Mouse (Mus musculus) frontal cortex, postnatal 10 days (tissue): ENCODE results near the gene Bcdin3d.

Experiments used
- DNase-seq, 2 experiments: peaks; one replicate each; pipeline ENCODE4 v3.0.0; 2022; ENCODE audit warnings: low spot score in 2 of 2, mixed read lengths in 1 of 2

Bcdin3d gene

DNA sequence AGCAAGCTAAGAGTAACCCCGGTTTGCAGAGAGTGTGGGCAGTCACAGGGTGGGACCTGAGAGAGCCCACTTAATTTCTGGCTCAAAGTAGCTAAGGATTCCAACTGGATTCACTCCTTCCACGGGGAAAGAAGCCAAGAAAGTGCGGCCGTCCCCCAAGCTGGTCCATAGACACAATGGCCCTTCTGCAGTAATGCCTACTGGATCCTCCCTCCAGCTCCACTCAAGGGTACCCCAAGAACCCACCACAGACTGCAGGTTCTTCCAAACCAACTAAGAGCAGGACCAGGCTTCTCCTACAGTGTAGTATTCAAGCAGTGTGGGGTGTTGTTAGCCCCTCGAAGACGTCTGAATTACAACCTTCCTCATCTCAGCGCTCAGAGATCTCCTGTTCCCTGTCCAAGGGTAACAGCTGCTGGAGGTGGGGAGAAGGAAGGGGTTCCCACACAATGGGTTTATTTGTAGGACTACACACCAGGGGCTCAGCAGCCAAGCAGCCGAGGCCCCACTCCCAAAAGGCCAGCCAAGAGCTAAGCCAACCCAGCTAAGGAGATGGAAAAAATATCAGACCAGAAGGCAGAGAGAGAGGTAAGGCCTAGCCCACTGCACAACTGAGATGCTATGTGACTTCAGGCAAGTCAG is 33.6 kb downstream of the Bcdin3d start:
- DNase-seq: no peak

DNA sequence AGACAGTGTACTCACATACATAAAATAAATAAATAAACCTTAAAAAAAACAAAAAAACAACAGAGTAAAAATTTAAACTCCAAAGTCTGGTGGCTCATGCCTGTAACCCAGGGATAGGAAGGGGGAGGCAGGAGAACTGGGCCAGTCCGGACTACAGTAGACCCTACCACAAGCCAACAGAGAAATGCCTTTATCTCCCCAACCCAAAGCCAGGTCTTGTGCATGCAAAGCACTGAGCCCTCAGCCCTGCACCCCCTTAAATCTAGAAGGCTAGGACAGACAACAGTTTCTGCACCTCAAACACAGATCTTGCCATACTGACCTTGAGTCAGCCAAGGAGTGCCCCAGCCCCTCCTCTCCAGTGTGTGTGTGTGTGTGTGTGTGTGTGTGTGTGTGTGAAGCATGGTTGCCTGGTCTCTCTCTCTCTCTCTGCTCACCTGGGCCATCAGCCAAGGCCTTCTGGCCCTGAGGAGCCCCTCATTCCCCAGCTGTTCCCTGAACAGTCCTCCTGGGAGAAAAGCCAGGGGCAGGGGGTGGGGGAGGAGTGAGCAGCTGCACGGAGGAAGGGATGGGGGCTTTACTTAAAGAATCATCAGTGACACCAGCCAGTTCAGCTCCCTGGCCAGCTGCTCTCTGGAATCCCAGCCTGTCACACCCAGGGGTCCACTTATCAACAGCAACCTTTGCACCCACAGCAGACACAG is 34.3 kb downstream of the Bcdin3d start:
- DNase-seq: peak in 1 of 2 experiments; percentile 64

DNA sequence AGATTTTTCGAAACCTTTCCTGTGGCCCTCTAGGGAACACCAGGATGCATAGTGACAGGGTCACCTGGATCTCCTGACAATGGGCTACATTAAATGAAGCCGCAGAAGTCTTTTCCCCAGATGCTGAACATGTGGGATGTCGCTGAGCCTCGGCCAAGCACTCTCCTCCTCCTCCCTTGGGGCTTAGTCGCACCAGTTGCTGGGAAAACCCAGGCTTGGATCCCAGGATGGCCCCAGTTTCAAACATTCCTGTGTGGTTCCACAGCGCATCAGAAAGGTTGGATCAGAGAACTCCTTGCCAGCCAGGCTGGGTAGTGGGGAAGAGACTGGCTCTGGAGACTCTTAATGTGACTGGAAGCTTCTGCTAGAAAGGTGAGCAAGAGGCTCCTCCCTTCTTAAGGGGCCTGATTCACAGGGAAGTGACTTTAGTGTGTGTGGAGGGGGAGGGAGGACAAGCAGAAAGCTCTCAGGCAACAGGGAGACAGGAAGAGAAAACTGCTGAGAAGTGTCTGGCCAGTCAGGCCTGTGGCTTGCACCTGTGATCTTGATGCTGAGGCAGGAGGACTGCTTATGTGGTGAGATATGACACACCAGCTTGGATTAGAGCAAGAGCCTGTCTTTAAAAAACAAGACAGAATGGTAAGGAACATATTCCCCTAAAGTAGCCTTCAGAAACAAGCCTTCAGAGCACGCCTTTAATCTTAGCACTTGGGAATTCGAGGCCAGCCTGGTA is 35.4 kb downstream of the Bcdin3d start:
- DNase-seq: no peak

DNA sequence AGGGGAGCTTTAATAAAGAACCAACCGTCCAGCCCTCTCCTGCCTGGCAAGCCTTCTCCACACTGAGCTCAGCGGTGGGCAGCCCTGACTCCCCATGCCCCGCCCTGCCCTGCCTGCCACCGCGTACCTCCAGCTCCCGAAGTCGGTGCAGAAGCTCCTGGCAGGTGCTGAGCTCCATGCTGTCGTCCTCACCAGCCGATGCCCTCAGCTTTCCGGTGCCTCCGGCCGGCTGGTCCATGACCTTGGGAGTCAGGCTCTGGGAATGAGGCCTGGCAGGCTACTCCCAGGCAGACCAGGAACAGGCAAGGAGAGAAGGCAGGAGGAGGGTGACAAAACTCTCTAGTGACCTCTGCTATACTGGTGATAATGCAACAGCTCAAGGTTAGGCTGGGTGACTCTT is 40.6 kb downstream of the Bcdin3d start:
- DNase-seq: no peak

DNA sequence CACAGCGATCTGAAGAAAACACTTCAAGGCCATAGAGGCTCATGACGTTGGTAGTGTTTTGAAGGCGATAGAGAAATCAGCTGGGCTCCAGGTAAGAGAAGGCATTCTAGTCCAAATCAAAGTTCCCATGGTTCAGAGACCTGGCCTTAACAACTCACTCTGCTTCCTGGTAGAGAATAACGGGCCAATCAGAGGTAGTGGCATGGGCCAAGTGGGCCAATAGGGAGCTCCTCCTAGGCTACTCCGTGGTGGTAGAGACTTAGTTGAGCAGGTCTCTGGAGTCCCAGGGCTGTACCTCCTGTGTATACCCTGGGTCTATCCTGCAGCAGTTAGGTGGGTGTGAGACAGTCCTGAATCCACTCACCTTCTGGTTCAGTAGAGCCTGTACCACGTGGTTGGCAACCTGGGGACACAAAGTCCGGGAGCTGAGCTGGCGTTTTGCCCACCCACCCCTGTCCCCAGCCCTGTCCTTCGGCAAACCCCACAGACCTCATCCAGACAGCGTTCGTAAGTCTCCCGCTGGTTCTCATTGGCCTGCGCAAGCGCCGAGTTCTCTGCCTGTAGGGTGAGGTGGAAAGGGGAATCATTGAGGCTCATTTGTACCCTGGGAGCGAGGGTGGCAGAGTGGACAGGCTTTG is 41.3 kb downstream of the Bcdin3d start:
- DNase-seq: no peak

DNA sequence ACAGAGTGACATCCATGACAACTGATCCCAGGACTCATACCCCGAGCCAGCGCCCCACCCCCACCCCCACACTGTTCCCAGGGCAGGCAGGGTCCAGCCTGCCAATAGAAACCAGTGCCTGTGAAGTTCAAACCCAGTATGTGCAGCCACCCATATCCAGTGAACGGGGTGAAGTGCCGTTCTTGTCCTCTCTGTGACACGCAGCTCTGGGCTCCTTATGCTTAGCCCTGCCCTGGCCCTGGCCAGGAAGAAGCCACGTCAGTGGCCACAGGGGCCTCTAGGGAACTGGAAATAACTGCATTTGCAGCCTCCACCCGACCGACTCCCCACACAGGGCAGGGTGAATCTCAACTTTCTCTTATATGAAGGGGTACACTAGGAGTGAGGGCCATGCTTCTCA is 42.6 kb downstream of the Bcdin3d start:
- no peak for DNase-seq

DNA sequence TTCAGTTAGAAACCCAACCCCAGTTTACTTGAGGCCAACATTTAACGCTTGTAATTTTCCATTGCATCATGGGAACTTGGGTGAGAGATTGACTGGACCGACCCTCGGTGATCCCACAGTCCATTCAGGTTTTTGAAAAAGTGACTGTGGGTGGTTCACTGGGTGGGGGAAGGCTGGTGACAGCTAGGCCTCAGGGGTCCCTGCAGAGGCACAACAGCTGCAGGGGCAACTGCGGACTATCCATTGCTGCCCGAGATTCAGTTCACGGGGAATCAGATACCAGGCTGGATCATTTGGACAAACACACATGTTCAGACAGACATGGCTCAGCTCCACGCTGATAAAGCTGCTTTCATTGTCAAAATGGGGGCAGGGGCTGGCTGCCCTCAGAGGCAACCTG is 43.0 kb downstream of the Bcdin3d start:
- DNase-seq: no peak

DNA sequence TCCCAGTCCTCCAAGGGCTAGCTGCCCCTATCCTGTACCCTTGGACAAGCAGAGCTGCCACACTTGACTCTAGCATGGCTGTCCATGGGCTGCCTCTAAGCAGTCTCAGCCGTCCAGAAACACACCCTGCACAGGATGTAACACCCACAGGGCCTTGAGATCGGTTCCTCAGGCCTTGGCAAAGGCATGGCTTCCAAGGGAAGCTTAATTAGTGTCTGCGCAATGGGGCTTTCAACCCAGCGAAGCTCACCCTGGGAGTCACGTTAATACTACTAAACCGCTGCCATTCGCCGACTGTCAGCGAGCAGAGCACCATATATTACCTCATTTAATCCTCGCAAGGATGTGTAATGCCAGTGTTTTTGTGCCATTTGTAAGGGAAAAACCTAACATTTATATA is 43.5 kb downstream of the Bcdin3d start:
- DNase-seq: no peak

DNA sequence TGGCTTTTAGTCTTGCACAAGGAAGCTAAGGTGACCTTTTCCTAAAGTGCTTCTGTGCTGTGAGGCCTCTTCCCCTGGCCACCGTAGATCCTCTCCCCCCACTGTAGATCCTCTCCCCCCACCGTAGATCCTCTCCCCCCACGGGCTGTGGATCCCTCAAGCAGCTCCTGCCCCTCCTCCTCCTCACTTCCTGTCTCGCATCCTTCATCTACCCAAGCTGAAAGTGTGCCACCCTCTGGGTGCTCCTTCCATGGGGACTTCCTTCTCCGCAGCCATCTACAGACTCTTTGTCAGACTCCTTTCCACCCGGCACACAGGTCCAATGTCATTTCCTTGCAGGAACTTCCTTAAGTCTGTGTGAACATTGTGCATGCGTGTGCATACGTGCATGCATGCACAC is 44.1 kb downstream of the Bcdin3d start:
- no peak for DNase-seq

DNA sequence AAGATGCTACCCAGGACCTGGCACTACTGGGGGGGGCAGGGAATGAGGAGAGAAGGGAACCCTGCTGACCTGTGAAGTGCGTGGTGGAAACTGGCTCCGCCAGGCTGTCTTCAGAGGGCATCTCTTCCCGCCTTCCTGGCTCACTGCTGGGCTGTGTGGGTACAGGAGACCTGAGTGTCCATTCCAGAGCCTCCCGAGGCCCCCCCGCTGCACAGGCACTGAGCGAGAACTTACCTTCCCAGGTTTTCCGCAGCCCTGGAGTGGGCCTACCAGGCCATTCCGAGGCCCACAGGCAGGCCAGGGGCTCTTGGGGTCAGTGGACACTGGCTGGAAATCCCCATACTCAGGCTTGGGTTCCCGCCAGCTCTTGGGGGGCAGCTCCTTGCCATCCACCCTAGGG is 50.6 kb downstream of the Bcdin3d start:
- no peak for DNase-seq

DNA sequence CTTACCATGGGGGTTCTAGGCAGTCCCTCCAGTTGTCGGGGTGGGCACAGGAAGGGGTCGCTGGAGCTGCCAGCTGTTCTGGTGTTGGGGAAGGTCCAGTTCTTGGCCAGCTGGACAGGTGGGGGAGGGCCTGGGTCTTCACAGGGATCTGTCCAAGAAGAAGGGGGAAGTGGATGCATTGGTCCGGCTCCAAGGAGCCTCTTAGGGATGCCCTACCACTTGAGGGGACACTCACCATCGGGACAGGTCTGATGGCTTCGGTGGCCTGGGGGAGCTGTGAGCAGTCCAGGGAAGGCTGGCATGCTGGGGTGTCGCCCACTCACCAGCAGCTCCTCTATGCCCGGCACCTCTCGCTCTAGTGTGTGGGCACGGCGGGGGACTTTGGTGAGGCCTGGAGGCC is 51.4 kb downstream of the Bcdin3d start:
- DNase-seq: no peak

DNA sequence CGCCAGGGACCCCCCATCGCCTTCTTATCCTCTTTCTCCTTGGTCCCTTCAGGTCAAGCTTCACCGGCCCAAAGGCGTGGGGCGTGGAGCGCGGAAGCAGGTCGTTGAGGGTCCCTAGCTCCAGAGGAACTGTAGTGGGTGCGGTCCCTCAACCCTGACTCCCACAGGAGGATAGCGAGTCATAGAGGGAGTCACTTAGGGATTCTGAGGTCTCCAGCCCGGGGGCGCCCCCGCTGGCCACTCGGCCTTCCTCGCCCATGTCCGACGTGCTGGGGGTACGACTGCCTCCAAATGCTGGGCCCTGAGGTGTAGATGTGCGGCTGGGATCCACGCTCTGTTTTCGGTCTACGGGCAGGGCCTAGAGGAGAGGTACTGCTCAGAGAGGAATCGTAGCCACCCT is 52.0 kb downstream of the Bcdin3d start:
- DNase-seq: no peak

DNA sequence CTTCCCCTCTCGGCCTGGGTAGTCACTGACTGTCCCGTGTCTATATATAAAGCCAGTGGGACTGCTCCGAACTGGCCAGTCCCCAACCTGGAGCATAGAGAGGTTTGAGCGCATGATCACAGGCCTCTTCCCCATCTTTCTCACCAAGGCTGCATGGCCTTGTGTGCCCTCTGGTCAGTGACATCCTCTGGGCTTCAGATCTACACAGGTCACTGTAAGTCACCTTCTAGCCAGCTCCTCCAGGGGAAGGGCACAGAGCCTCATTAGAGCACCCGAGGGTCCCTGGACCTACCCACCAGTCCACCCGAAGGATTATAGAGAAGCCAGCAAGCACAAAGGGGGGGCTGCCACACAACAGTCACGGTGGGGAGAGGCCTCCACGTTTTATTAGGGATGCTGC is 52.9 kb downstream of the Bcdin3d start:
- DNase-seq: no peak

DNA sequence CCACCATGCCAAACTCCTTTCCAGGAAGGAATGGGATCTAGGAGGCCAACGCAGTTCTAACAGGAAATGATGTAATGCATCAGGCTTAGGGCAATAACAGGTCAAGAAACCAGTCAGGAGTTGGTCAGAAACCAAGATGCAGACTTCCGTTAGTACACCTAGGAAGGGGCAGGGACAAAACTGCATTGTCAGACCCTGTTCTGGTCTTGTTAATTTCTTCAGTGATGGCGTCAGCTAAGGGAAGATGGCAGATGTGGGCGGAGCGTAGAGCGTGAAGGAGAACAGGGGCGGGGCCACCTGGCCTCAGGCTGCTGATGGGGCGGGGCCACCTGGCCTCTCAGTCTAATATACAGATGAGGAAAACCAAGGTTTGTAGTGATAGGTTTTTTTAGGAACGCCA is 53.4 kb downstream of the Bcdin3d start:
- DNase-seq: no peak

DNA sequence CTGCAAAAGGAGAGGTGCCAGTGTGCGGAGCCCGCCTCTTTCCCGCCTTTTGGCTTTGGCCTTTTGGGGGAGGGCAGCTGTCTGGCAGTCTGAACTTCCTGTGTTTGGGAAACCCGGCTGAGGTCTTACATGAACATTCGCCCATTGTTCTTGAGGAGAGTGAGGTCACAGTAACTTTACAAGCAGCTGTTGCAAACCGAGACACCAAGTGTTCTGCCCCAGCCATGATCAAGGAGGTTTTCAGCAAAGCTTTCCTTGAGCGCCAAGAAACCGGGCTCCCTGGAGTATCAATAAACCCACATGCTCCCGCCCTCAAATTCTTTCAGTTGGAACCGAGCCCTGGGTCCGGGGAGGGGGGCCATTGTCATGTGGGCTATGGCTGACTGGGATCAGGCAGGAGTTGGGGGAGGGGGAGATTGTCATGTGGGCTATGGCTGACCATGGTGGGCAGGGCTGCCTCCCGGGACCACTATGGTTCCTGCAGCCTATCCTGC is 54.0 kb downstream of the Bcdin3d start:
- peak; percentile 58 to 64 for DNase-seq

DNA sequence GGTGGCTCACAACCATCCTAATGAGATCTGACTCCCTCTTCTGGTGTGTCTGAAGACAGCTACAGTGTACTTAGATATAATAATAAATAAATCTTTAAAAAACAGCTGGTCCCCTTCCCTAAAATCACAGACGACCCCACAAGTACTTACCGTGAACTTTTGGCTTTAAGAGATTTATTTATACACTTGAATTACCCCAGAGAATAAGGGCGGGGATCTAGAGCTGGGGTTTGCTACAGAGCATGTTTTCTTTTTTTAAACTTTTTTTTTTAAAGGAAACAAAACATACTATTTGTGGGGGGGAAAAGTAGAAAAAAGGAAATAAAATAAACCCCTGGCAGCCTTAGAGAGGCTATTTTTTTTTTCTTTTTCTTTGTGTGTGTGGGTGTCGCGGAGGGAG is 54.4 kb downstream of the Bcdin3d start:
- DNase-seq: no peak
